Mouse (Mus musculus): ENCODE results near the gene Gm136.
"Not testable (repeated sequence)": the region's sequence is repeated elsewhere in the genome, so short reads cannot be mapped to it uniquely, and the experiment has no call there.

Gm136 gene

GRCm38 (mm10) chr4:34756163-34756562 lies at the start of gene Gm136:
Gene Gm136, minus strand, starts transcription at chr4:34756263.
- no peak for DNase-seq (ENCODE audit: low spot score in 2 of 2)

DNA sequence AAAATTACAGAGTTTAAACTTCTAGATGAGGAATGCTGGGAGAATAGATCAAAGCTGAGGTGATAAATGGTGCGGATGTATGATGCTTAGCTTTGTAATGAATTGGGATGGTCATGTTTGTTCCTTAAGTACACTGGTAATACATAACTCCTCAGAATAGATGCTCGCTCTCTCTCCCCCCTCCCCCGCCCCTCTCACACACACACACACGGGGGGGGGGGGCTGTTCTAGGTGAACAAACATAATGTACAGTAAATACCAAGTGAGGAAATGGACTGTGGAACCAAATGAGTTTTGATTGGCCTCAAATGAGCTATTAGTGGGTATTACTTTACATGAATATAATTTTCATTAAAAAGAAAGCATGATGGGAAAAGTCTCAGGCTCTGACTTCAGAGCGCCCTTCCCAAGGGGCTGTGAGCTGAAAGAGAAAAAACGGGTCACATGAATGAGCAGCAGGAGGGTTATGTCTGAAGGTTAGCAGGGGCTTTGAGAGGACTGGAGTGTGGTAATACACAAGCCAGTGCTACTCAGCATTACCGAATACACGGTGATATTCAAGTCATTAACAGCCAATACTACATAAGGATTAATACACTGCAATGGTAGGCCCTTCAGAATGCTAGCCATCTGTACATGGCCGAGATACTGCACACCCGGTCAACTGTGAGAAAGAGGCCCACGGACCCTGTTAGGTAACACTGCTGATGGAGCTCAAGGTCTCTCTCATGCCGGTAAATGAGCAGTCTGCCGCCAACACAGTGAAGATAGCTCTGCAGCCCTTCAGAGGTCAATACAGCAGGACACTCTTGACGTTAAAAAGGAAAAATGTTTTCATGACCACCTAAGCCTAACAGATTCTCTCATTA lies 45.3 kb upstream of the Gm136 start:
- DNase-seq (ENCODE audit: low spot score in 2 of 2) = no peak

GRCm38 (mm10) chr4:34798005-34798404 lies 41.9 kb upstream of the Gm136 start:
- no peak for DNase-seq (ENCODE audit: low spot score in 2 of 2)

DNA sequence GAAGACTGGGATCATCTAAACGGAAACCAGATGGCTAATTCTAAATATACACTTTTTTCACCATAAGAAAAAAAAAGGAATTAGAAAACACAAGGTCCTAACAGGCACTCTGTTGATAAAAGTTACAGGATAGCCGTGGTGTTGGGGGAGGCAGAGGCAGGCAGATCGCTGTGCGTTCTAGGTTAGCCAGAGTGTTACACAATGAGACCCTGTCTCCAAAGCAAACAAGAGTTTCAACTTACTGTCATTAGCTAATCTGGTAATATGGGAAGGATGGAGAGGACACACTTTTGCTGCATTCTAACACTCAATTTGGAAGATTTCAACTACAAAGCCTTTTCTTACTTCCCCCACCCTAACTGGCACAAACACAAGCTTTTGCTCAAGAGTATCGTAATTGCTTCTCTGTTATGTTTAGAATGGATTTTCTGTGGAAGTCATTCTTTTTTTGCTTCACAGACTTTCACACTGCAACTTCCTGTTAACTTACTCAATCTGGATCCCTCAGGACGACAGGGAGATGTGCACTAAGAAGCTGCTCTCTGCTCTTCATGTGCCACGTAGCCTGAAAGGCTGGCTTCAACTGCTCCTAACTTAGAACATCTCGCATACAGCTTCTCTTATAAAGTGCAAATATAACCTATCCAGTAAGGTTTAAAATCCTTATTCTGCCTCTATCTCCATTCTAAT lies 41.4 kb upstream of the Gm136 start:
- DNase-seq (ENCODE audit: low spot score in 2 of 2) = no peak

DNA sequence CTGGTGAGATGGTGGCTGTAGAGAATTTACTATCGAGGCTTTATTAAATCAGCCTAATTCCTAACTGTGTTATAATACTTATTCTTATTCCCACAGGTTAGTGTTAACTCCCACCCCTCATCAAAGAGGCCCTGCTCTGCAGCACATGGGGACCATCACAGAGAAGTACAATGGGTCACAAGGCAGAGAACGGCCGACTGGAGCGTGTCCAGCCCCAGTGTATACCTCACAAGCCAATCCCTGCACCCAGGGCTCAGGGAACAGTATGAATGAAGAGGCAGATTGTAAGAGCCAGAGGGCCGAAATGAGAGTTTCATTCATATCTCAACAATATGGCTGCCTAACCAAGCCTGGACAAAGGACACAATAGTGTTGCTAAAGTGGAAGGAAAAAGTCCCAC lies 40.2 kb upstream of the Gm136 start:
- no peak for DNase-seq (ENCODE audit: low spot score in 2 of 2)

- DNase-seq (ENCODE audit: low spot score in 2 of 2) = no peak
These were observed 30.4 kb upstream of the Gm136 start for GRCm38 (mm10) chr4:34786476-34786875.

- DNase-seq (ENCODE audit: low spot score in 2 of 2) = no peak
These were observed 29.6 kb upstream of the Gm136 start for GRCm38 (mm10) chr4:34785646-34786045.

DNA sequence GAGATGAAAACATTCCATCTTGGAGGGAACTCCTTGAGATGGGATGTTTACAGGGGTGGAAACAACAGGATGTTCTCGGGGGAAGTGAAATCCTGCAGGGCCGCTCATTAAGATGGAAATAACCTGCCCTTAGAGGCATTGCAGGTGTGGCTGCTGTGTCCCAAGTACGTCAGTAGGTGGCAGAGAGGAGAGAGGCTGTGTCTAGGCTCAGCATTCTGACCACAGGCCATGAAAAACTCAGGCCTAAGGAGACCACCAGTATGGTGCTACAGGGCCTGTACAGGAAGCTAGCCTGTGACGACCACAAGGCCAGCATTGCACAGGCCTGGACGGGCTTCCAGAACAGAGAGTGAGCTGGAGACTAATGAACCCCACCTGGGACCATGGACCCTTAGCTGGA lies 28.8 kb upstream of the Gm136 start:
- no peak for DNase-seq (ENCODE audit: low spot score in 2 of 2)

DNA sequence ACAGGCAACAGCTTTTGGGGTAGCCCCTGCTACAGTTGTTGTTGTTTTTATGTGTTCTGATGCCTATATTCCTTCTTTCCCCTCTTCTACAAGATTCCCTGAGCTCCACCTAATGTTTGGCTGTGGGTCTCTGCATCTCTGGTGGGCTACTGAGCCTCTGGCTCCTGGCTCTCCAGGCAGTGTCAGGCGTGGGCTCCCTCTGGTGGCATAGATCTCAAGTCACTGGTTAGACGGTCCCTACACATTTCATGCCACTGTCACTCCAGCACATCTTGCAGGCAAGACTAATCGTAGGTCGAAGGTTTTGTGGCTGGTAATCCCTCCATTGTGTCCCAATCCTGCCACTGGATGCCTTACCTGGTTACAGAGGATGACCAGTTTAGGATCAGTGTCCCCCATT lies 26.7 kb upstream of the Gm136 start:
- no peak for DNase-seq (ENCODE audit: low spot score in 2 of 2)

GRCm38 (mm10) chr4:34777677-34778527 lies 21.8 kb upstream of the Gm136 start, which contains the start of gene Smim8:
Gene Smim8, minus strand, starts transcription at chr4:34778423.
- DNase-seq (ENCODE audit: low spot score in 2 of 2) = peak; percentile 89 to 91

DNA sequence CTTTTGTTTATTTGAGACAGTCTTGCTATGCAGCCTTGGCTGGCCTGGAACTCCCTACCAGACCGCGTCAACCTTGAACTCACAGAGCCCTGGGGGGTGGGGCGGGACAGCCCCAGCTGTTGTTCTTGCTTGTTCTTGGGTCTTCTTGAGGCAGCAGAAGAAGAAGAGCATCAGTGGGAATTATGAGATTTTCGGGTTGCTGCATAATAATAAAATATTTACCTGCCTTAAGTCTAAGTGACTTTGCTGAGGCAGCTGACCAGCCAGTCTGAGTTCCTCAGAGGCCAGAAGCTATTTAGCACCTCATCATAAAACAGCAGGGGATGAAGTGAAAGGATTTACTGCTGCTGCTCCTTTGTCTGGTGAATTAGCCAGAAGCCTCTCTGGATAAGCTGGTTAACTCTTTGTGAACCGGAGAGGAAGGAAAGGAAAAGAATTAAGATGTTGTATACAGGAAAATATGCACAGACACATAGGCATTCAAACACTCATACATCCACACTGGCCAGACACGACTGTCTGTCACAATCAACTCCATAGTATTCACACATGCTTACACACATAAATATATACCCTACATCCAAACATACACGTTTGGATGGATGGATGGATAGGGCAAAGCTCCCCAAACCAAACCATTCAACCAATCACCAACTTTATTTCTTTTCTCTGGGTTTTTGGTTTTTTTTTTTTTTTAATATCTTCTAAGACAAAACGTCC lies 15.7 kb upstream of the Gm136 start:
- DNase-seq (ENCODE audit: low spot score in 2 of 2) = no peak

GRCm38 (mm10) chr4:34749236-34749635 lies 6.8 kb downstream of the Gm136 start:
- DNase-seq (ENCODE audit: low spot score in 2 of 2) = no peak

DNA sequence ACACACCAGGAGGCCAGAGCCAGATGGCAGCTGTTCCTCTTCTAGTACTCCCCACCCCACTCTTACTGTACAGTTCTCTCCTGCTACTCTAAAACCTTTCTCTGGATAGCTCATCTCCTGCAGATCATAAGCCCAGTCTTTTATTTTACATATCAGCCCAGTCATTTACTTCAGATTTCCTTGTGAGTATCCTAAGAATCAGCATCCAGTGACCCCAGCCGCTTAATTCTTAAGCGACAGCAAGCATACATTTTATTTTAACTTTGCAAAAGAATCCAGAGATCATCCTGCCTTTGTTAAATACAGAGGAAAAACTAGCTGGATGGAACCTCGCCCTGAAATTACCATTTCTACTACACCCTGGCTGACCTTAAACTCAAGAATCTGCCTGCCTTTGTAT lies 21.6 kb downstream of the Gm136 start:
- DNase-seq (ENCODE audit: low spot score in 2 of 2) = no peak

DNA sequence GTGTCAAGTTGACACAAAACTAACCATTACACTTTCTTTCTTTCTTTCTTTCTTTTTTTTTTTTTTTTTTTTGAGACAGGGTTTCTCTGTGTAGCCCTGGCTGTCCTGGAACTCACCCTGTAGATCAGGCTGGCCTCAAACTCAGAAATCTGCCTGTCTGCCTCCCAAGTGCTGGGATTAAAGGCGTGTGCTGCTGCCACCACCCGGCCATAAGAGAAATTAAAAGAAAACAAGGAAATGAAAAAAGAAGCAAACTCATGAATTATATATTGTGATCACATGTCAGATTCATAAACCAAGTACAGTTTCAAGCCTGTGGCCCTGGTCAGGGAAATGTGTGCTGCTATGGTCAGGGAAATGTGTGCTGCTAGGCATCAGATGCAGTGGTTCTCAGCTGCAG lies 22.6 kb downstream of the Gm136 start:
- DNase-seq (ENCODE audit: low spot score in 2 of 2) = not testable (repeated sequence)

GRCm38 (mm10) chr4:34729851-34730341 lies 26.2 kb downstream of the Gm136 start, which contains the start of gene Cfap206:
Gene Cfap206, minus strand, starts transcription at chr4:34730206.
- DNase-seq (ENCODE audit: low spot score in 2 of 2) = peak; percentile 31 to 32

GRCm38 (mm10) chr4:34725710-34726109 lies 30.4 kb downstream of the Gm136 start:
- DNase-seq (ENCODE audit: low spot score in 2 of 2) = not testable (repeated sequence)

DNA sequence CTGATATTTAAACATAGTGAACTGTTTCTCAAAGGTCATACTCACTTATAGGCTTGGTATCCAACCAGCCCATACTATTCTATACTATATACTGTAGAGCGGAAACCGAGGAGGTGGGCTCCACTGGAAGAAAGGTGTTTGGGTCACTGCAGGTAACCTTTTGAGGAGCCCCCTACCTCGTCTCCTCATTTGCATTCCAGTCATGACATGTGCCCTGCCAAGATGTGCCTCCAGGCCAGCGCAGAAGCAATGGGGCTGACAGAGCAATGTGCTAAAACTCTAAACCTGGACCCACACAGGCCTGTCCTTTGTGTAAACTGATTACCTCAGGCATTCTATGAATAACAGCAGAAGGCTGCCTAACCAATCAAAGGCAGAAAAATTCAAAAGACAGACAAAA lies 31.8 kb downstream of the Gm136 start:
- no peak for DNase-seq (ENCODE audit: low spot score in 2 of 2)

GRCm38 (mm10) chr4:34723186-34723585 lies 32.9 kb downstream of the Gm136 start:
- no peak for DNase-seq (ENCODE audit: low spot score in 2 of 2)

- DNase-seq (ENCODE audit: low spot score in 2 of 2) = no peak
These were observed 35.8 kb downstream of the Gm136 start for GRCm38 (mm10) chr4:34720127-34720895.

- no peak for DNase-seq (ENCODE audit: low spot score in 2 of 2)
These were observed 36.6 kb downstream of the Gm136 start for GRCm38 (mm10) chr4:34719421-34719820.

All from heart, adult 9 months (tissue).